Mouse (Mus musculus): ENCODE results near the gene Eml4. TPM values are rescaled to one million over a fixed set of nuclear protein-coding genes. Genes with fewer than 3 reads are reported as not detected.

The Eml4 gene
- polyA plus RNA-seq, 1 experiment from 2014 or later = 4.7 TPM

- Histone ChIP-seq H3K27ac (ENCODE audit: low read length) (no peak overlapping the region), H3K9ac (ENCODE audit: low read depth, low read length) (no peak overlapping the region), H3K4me1 (ENCODE audit: control insufficient read depth, low read depth, low read length) (no peaks in the 10 kb centered on the region), H3K4me3 (ENCODE audit: low read depth, low read length) (no peak overlapping the region), H3K27me3 (ENCODE audit: control insufficient read depth, insufficient read depth, low read depth, low read length) (no peaks in the 10 kb centered on the region), H3K36me3 (ENCODE audit: control insufficient read depth, insufficient read depth) (no peaks in the 10 kb centered on the region), H3K4me2 (ENCODE audit: low read depth, low read length) (no peak overlapping the region), H3K9me3 (replicated peaks; ENCODE audit: control insufficient read depth, low read length) (no peaks in the 10 kb centered on the region)
- ATAC-seq (ENCODE audit: low read depth) = no peak
Measured at GRCm38 (mm10) chr17:83374123-83374522, 23.4 kb downstream of the Eml4 start.

GRCm38 (mm10) chr17:83375848-83376247 lies 25.1 kb downstream of the Eml4 start:
- WGBS (ENCODE audit: insufficient replicate concordance) = 35% methylated on average over 3 of the region's 3 CpGs
- Histone ChIP-seq H3K4me1 (ENCODE audit: control insufficient read depth, low read depth, low read length) (no peaks in the 10 kb centered on the region), H3K4me2 (ENCODE audit: low read depth, low read length) (no peak overlapping the region), H3K27ac (ENCODE audit: low read length) (no peak overlapping the region), H3K9ac (ENCODE audit: low read depth, low read length) (no peak overlapping the region), H3K27me3 (ENCODE audit: control insufficient read depth, insufficient read depth, low read depth, low read length) (no peaks in the 10 kb centered on the region), H3K9me3 (replicated peaks; ENCODE audit: control insufficient read depth, low read length) (no peaks in the 10 kb centered on the region), H3K36me3 (ENCODE audit: control insufficient read depth, insufficient read depth) (no peaks in the 10 kb centered on the region), H3K4me3 (ENCODE audit: low read depth, low read length) (no peak overlapping the region)
- ATAC-seq (ENCODE audit: low read depth) = no peak

- no peak for ATAC-seq (ENCODE audit: low read depth)
- WGBS (ENCODE audit: insufficient replicate concordance) = 57% methylated on average over 4 of the region's 4 CpGs
- Histone ChIP-seq H3K4me3 (ENCODE audit: low read depth, low read length) (no peak overlapping the region), H3K4me1 (ENCODE audit: control insufficient read depth, low read depth, low read length) (no peaks in the 10 kb centered on the region), H3K27me3 (ENCODE audit: control insufficient read depth, insufficient read depth, low read depth, low read length) (no peaks in the 10 kb centered on the region), H3K4me2 (ENCODE audit: low read depth, low read length) (no peak overlapping the region), H3K27ac (ENCODE audit: low read length) (no peak overlapping the region), H3K36me3 (ENCODE audit: control insufficient read depth, insufficient read depth) (no peaks in the 10 kb centered on the region), H3K9ac (ENCODE audit: low read depth, low read length) (no peak overlapping the region), H3K9me3 (replicated peaks; ENCODE audit: control insufficient read depth, low read length) (no peaks in the 10 kb centered on the region)
Measured at GRCm38 (mm10) chr17:83376801-83377200, 26.1 kb downstream of the Eml4 start.

GRCm38 (mm10) chr17:83377755-83378443 lies 27.2 kb downstream of the Eml4 start:
- Histone ChIP-seq H3K27ac (ENCODE audit: low read length) (no peak overlapping the region), H3K4me1 (ENCODE audit: control insufficient read depth, low read depth, low read length) (no peaks in the 10 kb centered on the region; the same call in 1 of the 2 replicates), H3K9ac (ENCODE audit: low read depth, low read length) (no peak overlapping the region), H3K27me3 (ENCODE audit: control insufficient read depth, insufficient read depth, low read depth, low read length) (no peaks in the 10 kb centered on the region), H3K4me2 (ENCODE audit: low read depth, low read length) (no peak overlapping the region), H3K9me3 (replicated peaks; ENCODE audit: control insufficient read depth, low read length) (no peaks in the 10 kb centered on the region), H3K36me3 (ENCODE audit: control insufficient read depth, insufficient read depth) (no peaks in the 10 kb centered on the region), H3K4me3 (ENCODE audit: low read depth, low read length) (no peak overlapping the region)
- 72% methylated on average over 10 of the region's 10 CpGs for WGBS (ENCODE audit: insufficient replicate concordance)
- no peak for ATAC-seq (ENCODE audit: low read depth)

GRCm38 (mm10) chr17:83378444-83378762 lies 27.7 kb downstream of the Eml4 start:
- 67% methylated on average over 4 of the region's 4 CpGs for WGBS (ENCODE audit: insufficient replicate concordance)
- no peak overlapping the region for H3K27ac ChIP-seq (ENCODE audit: low read length)
- no peaks in the 10 kb centered on the region for H3K36me3 ChIP-seq (ENCODE audit: control insufficient read depth, insufficient read depth)
- H3K27me3 ChIP-seq (ENCODE audit: control insufficient read depth, insufficient read depth, low read depth, low read length) = no peaks in the 10 kb centered on the region
- H3K9ac ChIP-seq (ENCODE audit: low read depth, low read length) = no peak overlapping the region
- ATAC-seq (ENCODE audit: low read depth) = no peak
- H3K4me3 ChIP-seq (ENCODE audit: low read depth, low read length) = no peak overlapping the region
- no peaks in the 10 kb centered on the region for H3K9me3 ChIP-seq (replicated peaks; ENCODE audit: control insufficient read depth, low read length)
- no peaks in the 10 kb centered on the region; the same call in 1 of the 2 replicates for H3K4me1 ChIP-seq (ENCODE audit: control insufficient read depth, low read depth, low read length)
- H3K4me2 ChIP-seq (ENCODE audit: low read depth, low read length) = no peak overlapping the region

GRCm38 (mm10) chr17:83379366-83379765 lies 28.6 kb downstream of the Eml4 start:
- no peak for ATAC-seq (ENCODE audit: low read depth)
- 77% methylated on average over 2 of the region's 2 CpGs for WGBS (ENCODE audit: insufficient replicate concordance)

GRCm38 (mm10) chr17:83379791-83380190 lies 29.1 kb downstream of the Eml4 start:
- H3K4me3 ChIP-seq (ENCODE audit: low read depth, low read length) = no peak overlapping the region
- WGBS (ENCODE audit: insufficient replicate concordance) = 67% methylated on average over 3 of the region's 3 CpGs
- no peak for ATAC-seq (ENCODE audit: low read depth)
- H3K4me1 ChIP-seq (ENCODE audit: control insufficient read depth, low read depth, low read length) = no peaks in the 10 kb centered on the region; the same call in 1 of the 2 replicates
- no peak overlapping the region for H3K4me2 ChIP-seq (ENCODE audit: low read depth, low read length)
- no peak overlapping the region for H3K27ac ChIP-seq (ENCODE audit: low read length)
- no peak overlapping the region for H3K9ac ChIP-seq (ENCODE audit: low read depth, low read length)
- no peaks in the 10 kb centered on the region for H3K36me3 ChIP-seq (ENCODE audit: control insufficient read depth, insufficient read depth)
- no peaks in the 10 kb centered on the region for H3K27me3 ChIP-seq (ENCODE audit: control insufficient read depth, insufficient read depth, low read depth, low read length)
- H3K9me3 ChIP-seq (replicated peaks; ENCODE audit: control insufficient read depth, low read length) = no peaks in the 10 kb centered on the region

More at GRCm38 (mm10) chr17:83379366-83379765, 28.6 kb downstream of the Eml4 start:
- Histone ChIP-seq H3K4me1 (ENCODE audit: control insufficient read depth, low read depth, low read length) (no peaks in the 10 kb centered on the region; the same call in 1 of the 2 replicates), H3K27ac (ENCODE audit: low read length) (no peak overlapping the region), H3K9me3 (replicated peaks; ENCODE audit: control insufficient read depth, low read length) (no peaks in the 10 kb centered on the region), H3K27me3 (ENCODE audit: control insufficient read depth, insufficient read depth, low read depth, low read length) (no peaks in the 10 kb centered on the region), H3K9ac (ENCODE audit: low read depth, low read length) (no peak overlapping the region), H3K4me3 (ENCODE audit: low read depth, low read length) (no peak overlapping the region), H3K36me3 (ENCODE audit: control insufficient read depth, insufficient read depth) (no peaks in the 10 kb centered on the region), H3K4me2 (ENCODE audit: low read depth, low read length) (no peak overlapping the region)

- no peak for ATAC-seq (ENCODE audit: low read depth)
- no peak overlapping the region for H3K4me3 ChIP-seq (ENCODE audit: low read depth, low read length)
- H3K27me3 ChIP-seq (ENCODE audit: control insufficient read depth, insufficient read depth, low read depth, low read length) = no peaks in the 10 kb centered on the region
- no peaks in the 10 kb centered on the region; the same call in 1 of the 2 replicates for H3K4me1 ChIP-seq (ENCODE audit: control insufficient read depth, low read depth, low read length)
- no peaks in the 10 kb centered on the region for H3K9me3 ChIP-seq (replicated peaks; ENCODE audit: control insufficient read depth, low read length)
- H3K27ac ChIP-seq (ENCODE audit: low read length) = no peak overlapping the region
- 64% methylated on average over 5 of the region's 5 CpGs for WGBS (ENCODE audit: insufficient replicate concordance)
- H3K4me2 ChIP-seq (ENCODE audit: low read depth, low read length) = no peak overlapping the region
- H3K9ac ChIP-seq (ENCODE audit: low read depth, low read length) = no peak overlapping the region
- H3K36me3 ChIP-seq (ENCODE audit: control insufficient read depth, insufficient read depth) = no peaks in the 10 kb centered on the region
Measured at GRCm38 (mm10) chr17:83382752-83383151, 32.0 kb downstream of the Eml4 start.

GRCm38 (mm10) chr17:83384981-83385380 lies 34.2 kb downstream of the Eml4 start:
- Histone ChIP-seq H3K4me1 (ENCODE audit: control insufficient read depth, low read depth, low read length) (no peaks in the 10 kb centered on the region; the same call in 1 of the 2 replicates), H3K9me3 (replicated peaks; ENCODE audit: control insufficient read depth, low read length) (no peaks in the 10 kb centered on the region), H3K4me2 (ENCODE audit: low read depth, low read length) (no peak overlapping the region), H3K9ac (ENCODE audit: low read depth, low read length) (no peak overlapping the region), H3K36me3 (ENCODE audit: control insufficient read depth, insufficient read depth) (no peaks in the 10 kb centered on the region), H3K4me3 (ENCODE audit: low read depth, low read length) (no peak overlapping the region), H3K27me3 (ENCODE audit: control insufficient read depth, insufficient read depth, low read depth, low read length) (no peaks in the 10 kb centered on the region), H3K27ac (ENCODE audit: low read length) (no peak overlapping the region)
- ATAC-seq (ENCODE audit: low read depth) = no peak
- 81% methylated on average over 2 of the region's 2 CpGs for WGBS (ENCODE audit: insufficient replicate concordance)
